Mouse (Mus musculus): ENCODE data around the gene Tmem63a. TPM values are rescaled to one million over a fixed set of nuclear protein-coding genes. Genes with fewer than 3 reads are reported as not detected.
A peak's percentile ranks its signal among the peaks of the same experiment; 100 is the strongest.
"Not testable (repeated sequence)": the region's sequence is repeated elsewhere in the genome, so short reads cannot be mapped to it uniquely, and the experiment has no call there.

Tmem63a gene
- polyA plus RNA-seq, 1 experiment = 3.3 TPM

GRCm38 (mm10) chr1:180929599-180929998, 12.5 kb upstream of the Tmem63a start:
- DNase-seq (ENCODE audit: low read depth) = no peak

GRCm38 (mm10) chr1:180931106-180931505, 11.0 kb upstream of the Tmem63a start:
- no peak for DNase-seq (ENCODE audit: low read depth)
- TF ChIP-seq CTCF (IDR thresholded peaks at IDR 0.05; ENCODE audit: borderline replicate concordance, extremely low read depth, insufficient read depth, insufficient read length) (no peak), POLR2A (IDR thresholded peaks at IDR 0.05; ENCODE audit: borderline replicate concordance, extremely low read depth, insufficient read depth, insufficient read length, poor library complexity, severe bottlenecking) (no peak)

More at GRCm38 (mm10) chr1:180929599-180929998, 12.5 kb upstream of the Tmem63a start:
- TF ChIP-seq POLR2A (IDR thresholded peaks at IDR 0.05; ENCODE audit: borderline replicate concordance, extremely low read depth, insufficient read depth, insufficient read length, poor library complexity, severe bottlenecking) = no peak
- no peak for TF ChIP-seq CTCF (IDR thresholded peaks at IDR 0.05; ENCODE audit: borderline replicate concordance, extremely low read depth, insufficient read depth, insufficient read length)

DNA sequence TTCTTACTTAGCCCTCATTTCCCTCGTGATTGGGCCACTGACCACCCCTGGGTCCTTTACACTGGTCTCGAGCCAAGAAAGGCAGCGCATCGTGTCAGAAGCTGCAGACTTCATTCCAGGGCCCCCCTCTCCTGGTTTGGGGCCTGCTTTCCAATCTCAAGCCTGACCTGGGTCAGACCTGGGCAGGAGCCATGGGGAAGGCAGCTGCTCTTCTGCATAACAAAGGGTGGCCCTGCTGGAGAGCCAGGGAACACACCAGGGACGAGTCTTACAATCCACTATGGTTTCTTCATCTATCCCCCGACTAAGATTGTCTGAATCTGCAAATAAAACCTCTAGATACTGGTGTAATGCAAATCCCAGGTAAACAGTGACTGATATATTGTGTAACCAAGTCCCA, 8.5 kb upstream of the Tmem63a start:
- TF ChIP-seq POLR2A (IDR thresholded peaks at IDR 0.05; ENCODE audit: borderline replicate concordance, extremely low read depth, insufficient read depth, insufficient read length, poor library complexity, severe bottlenecking) (no peak), CTCF (IDR thresholded peaks at IDR 0.05; ENCODE audit: borderline replicate concordance, extremely low read depth, insufficient read depth, insufficient read length) (no peak)
- DNase-seq (ENCODE audit: low read depth) = no peak

DNA sequence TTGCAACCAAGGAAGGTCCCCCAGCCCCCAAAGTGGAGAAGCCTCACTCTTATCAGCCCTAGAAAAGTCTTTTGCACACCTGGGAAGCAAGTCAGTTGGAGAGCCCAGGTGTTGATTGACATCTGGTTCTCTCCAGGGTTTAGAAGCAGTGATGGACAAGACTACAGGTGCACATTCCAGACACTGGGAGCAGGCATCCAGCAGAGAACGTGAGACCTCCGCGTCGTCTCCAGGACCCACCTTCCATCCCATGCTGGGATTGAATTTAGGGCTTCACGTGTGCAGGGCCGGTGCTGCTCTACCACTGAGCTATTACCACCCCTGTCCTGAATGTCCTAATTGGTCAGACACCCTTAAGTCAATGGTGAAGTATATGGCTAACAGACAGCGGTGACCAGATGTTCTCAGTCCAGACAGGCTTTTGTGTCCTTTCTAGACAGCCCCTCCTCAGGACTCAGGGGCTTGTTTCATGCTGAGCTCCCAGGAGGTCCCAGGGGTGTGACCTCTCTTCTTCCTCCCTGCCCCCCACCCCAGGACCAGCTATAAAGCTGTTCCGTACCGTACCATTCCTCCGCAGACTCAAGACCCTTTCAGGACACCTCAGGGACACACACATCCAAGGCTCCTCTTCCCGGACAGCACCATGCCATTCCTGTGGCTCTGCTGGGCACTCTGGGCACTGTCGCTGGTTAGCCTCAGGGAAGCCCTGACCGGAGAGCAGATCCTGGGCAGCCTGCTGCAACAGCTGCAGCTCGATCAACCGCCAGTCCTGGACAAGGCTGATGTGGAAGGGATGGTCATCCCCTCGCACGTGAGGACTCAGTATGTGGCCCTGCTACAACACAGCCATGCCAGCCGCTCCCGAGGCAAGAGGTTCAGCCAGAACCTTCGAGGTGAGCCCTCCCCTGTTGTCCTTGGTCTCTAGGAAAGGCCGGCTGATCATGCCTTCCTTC, 7.4 kb upstream of the Tmem63a start, which contains the start of gene Lefty1:
Gene Lefty1 (plus strand): TSS at position 556 of the 953 bp plus-strand sequence.
- no peak for TF ChIP-seq CTCF (IDR thresholded peaks at IDR 0.05; ENCODE audit: borderline replicate concordance, extremely low read depth, insufficient read depth, insufficient read length)
- TF ChIP-seq POLR2A (IDR thresholded peaks at IDR 0.05; ENCODE audit: borderline replicate concordance, extremely low read depth, insufficient read depth, insufficient read length, poor library complexity, severe bottlenecking) = no peak
- DNase-seq (ENCODE audit: low read depth) = no peak

- peak; percentile 51 for DNase-seq (ENCODE audit: low read depth)
Measured at GRCm38 (mm10) chr1:180936610-180937398, 5.3 kb upstream of the Tmem63a start.

DNA sequence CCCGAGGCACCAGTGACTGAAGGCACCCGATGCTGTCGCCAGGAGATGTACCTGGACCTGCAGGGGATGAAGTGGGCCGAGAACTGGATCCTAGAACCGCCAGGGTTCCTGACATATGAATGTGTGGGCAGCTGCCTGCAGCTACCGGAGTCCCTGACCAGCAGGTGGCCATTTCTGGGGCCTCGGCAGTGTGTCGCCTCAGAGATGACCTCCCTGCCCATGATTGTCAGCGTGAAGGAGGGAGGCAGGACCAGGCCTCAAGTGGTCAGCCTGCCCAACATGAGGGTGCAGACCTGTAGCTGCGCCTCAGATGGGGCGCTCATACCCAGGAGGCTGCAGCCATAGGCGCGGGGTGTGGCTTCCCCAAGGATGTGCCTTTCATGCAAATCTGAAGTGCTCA, 4.5 kb upstream of the Tmem63a start:
- DNase-seq (ENCODE audit: low read depth) = not testable (repeated sequence)

DNA sequence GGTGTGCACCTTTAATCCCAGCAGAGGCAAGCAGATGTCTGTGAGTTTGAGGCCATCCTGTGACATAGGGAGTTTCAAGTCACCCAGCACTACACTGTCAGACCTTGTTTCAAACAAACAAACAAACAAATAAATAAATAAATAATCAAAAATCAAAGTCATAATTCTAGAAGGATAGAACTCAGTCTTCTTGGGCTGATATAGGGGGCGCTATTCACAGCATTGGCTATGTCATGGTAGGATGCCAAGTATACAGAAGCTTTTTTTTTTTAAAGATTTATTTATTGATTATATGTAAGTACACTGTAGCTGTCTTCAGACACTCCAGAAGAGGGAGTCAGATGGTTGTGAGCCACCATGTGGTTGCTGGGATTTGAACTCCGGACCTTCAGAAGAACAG, 3.4 kb upstream of the Tmem63a start:
- DNase-seq (ENCODE audit: low read depth) = not testable (repeated sequence)

DNA sequence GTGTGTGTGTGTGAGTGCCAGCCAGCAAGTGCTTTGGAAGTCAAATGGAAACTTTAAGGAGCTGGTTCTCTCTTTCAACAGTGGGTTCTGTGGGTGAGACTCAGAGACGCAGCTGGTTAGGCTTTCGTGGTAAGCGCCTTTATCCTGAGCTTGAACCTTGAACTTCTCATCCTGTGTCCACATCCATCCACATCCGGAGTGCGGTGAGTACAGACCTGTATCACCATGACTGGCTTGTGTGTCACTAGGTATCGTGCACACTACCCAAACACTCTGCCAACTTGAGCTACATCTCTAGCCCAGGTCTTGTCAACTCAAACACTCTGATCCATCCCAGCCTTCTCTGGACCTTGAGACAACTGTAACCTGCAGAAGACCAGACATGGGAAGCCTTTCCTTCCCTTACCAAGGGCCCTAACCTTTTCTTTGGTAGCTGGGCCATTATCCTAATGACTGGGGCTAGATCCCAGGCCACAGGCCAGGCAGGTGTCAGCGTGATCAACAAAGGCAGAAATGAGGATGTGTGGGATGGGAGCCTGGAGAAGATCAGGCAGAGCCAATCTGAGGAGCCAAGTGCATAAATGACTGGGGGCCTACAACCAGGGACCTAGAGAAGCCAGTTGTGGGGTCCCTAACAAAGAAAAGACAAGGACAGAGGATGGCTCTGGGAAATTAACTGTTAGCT, 1.2 kb upstream of the Tmem63a start:
- no peak for DNase-seq (ENCODE audit: low read depth)
- TF ChIP-seq POLR2A (IDR thresholded peaks at IDR 0.05; ENCODE audit: borderline replicate concordance, extremely low read depth, insufficient read depth, insufficient read length, poor library complexity, severe bottlenecking) (no peak), CTCF (IDR thresholded peaks at IDR 0.05; ENCODE audit: borderline replicate concordance, extremely low read depth, insufficient read depth, insufficient read length) (no peak)

DNA sequence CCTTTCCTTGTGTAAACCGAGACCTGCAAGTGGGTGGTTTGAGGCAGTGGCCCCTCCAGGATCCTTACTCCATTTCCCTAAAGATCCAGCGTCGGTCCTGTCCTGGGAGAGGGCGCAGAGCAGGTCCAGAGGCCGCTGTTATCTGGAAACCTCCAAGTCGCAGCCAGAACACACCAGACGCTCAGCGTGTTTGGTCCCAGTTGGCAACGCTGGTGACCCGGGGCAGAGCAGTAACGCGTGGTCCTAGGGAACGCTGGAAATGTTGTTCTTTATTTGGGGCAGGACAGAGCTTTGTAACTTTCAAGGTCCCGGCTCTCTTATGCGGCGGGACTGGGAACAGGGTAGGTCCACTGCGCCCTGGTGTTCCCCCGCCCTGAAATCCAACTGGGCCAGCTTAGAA, 418 bp upstream of the Tmem63a start:
- DNase-seq (ENCODE audit: low read depth) = no peak
- TF ChIP-seq CTCF (IDR thresholded peaks at IDR 0.05; ENCODE audit: borderline replicate concordance, extremely low read depth, insufficient read depth, insufficient read length) (no peak), POLR2A (IDR thresholded peaks at IDR 0.05; ENCODE audit: borderline replicate concordance, extremely low read depth, insufficient read depth, insufficient read length, poor library complexity, severe bottlenecking) (no peak)

DNA sequence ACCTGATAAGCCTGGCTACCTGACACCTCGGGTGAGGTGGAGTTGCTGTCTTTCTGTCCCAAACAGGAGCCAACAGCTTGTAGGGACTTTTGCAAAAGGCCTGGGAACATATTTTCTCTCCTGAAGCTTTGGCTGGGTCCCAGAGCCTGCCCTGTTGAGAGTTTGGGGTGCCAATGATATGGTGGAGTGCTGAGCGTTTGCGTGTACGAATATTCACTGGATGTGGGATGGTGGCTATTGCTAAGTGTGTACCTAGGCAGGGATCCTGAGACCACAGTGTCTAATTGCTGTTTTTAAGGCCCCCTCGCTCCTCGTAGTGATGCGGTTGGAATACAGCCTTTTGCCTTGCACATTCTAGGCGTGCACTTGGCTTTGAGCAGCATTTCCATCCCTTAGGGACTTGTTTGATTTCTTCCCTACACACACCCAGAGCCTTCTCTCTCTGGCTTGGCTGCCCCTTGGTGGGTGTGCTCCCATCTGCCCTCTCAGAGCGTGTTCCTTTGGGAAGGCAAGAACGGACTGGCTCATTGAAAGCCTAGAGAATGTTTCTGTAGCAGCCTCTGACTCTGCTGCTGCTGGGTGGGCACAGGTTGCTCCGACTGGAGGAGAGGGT, 994 bp downstream of the Tmem63a start:
- no peak for DNase-seq (ENCODE audit: low read depth)
- TF ChIP-seq POLR2A (IDR thresholded peaks at IDR 0.05; ENCODE audit: borderline replicate concordance, extremely low read depth, insufficient read depth, insufficient read length, poor library complexity, severe bottlenecking) (no peak), CTCF (IDR thresholded peaks at IDR 0.05; ENCODE audit: borderline replicate concordance, extremely low read depth, insufficient read depth, insufficient read length) (no peak)

GRCm38 (mm10) chr1:180943896-180944295, 1.8 kb downstream of the Tmem63a start:
- DNase-seq (ENCODE audit: low read depth) = no peak
- TF ChIP-seq POLR2A (IDR thresholded peaks at IDR 0.05; ENCODE audit: borderline replicate concordance, extremely low read depth, insufficient read depth, insufficient read length, poor library complexity, severe bottlenecking) = no peak
- no peak for TF ChIP-seq CTCF (IDR thresholded peaks at IDR 0.05; ENCODE audit: borderline replicate concordance, extremely low read depth, insufficient read depth, insufficient read length)

Data from brain, embryonic 14.5 days (tissue).